In the genomic region with DNA sequence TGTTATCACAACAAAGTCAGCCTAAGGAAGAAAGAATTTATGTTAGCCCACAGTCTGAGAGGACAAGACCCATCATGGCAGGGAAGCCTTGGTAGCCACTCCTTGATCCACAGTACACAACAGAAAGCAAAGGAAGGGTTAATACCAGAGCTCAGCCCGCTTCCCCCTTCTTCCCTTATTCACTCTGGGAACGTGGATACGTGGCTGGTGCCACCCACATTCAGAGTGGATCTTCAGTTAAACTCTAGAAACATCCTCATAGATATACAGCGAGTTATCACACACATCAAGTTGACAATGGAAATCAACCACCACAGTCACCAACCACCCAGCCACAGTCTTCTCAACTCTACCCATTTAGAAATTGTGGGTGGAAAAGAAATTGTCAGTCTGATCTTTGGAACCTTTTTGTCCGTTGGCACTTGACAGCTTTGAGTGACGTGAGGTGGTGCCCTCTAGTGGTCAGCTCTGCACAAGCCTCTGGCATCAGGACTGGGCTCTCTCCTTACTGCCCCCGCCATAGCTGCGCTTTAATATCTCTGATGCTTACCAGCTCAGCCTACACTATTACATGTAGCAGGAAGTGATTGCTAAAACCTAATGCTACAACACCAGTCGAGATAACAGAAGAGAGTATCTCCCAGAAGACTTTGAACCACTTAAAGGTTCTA, we compare ENCODE assay signal across 9 mouse cellular contexts. TPM values are rescaled to one million over a fixed set of nuclear protein-coding genes. Genes with fewer than 3 reads are reported as not detected.
DNase-seq lines count a peak whose midpoint lies in the region; ATAC-seq and TF ChIP-seq lines count a peak whose summit lies in the region.
"Had no signal": no experiment of that assay in that cellular context is flagged by ENCODE, and none has a peak within 500 bp of the region (broad histone marks: within the 10 kb centered on the region; RNA-seq: fewer than 3 reads in every experiment).

No protein-coding gene starts in this region.

- peak; percentile 51; the same call in 1 of the 2 replicates for ATAC-seq in hindbrain, embryonic 12.5 days (ENCODE audit: low FRiP score)
- peak; percentile 71; the same call in 1 of the 2 replicates for ATAC-seq in midbrain, embryonic 12.5 days (ENCODE audit: low FRiP score, low read depth)
- peak; percentile 60; the same call in 1 of the 2 replicates for ATAC-seq in stomach, embryonic 16.5 days (ENCODE audit: insufficient read depth, low FRiP score)

- intact Hi-C loops in left cerebral cortex, adult 2 months (cut with DNase I): no loop called here

- no peaks in the 10 kb centered on the region for H3K9me3 ChIP-seq in forebrain, embryonic 10.5 days
- H3K9me3 ChIP-seq in hindbrain, embryonic 12.5 days (replicated peaks): no peaks in the 10 kb centered on the region
- no peaks in the 10 kb centered on the region for H3K9me3 ChIP-seq in midbrain, embryonic 12.5 days
- no peaks in the 10 kb centered on the region for H3K9me3 ChIP-seq in stomach, embryonic 16.5 days (replicated peaks; ENCODE audit: control insufficient read depth, low read length)
- H3K9me3 ChIP-seq: limb, embryonic 13.5 days had no signal

- 23% methylated on average over 9 of the region's 9 CpGs for WGBS in forebrain, embryonic 10.5 days
- WGBS in hindbrain, embryonic 12.5 days: 23% methylated on average over 9 of the region's 9 CpGs
- 23% methylated on average over 9 of the region's 9 CpGs for WGBS in midbrain, embryonic 12.5 days
- WGBS in stomach, embryonic 16.5 days: 20% methylated on average over 9 of the region's 9 CpGs

- no peaks in the 10 kb centered on the region for H3K27me3 ChIP-seq in forebrain, embryonic 10.5 days (ENCODE audit: poor library complexity, severe bottlenecking)
- H3K27me3 ChIP-seq in hindbrain, embryonic 12.5 days: no peaks in the 10 kb centered on the region
- H3K27me3 ChIP-seq in midbrain, embryonic 12.5 days: peaks cover 4% of the 10 kb centered on the region; the same call in 1 of the 2 replicates
- H3K27me3 ChIP-seq in stomach, embryonic 16.5 days (ENCODE audit: control insufficient read depth, insufficient read depth, low read length): no peaks in the 10 kb centered on the region; the same call in 1 of the 2 replicates
- H3K27me3 ChIP-seq: limb, embryonic 13.5 days had no signal

- peak in 1 of 2 experiments; percentile 37 for DNase-seq in left cerebral cortex, adult 2 months (ENCODE audit: extremely low spot score in 1 of 2, low spot score in 2 of 2)
- DNase-seq in left cerebral cortex, adult 11 months (ENCODE audit: low spot score): no peak
- peak; percentile 78 for DNase-seq in brain, adult 2 months (ENCODE audit: low read depth, low spot score)
- DNase-seq in forebrain, embryonic 10.5 days (ENCODE audit: extremely low spot score, low spot score): peak; percentile 59
- DNase-seq in layer of hippocampus, postnatal 36 days: peak; percentile 20 to 45

- no peak overlapping the region for H3K4me2 ChIP-seq in hindbrain, embryonic 12.5 days (replicated peaks)
- H3K4me2 ChIP-seq in midbrain, embryonic 12.5 days (replicated peaks): no peak overlapping the region
- no peak overlapping the region for H3K4me2 ChIP-seq in stomach, embryonic 16.5 days (ENCODE audit: low read depth, low read length)
- H3K4me2 ChIP-seq: limb, embryonic 13.5 days had no signal

- no peak overlapping the region for H3K9ac ChIP-seq in hindbrain, embryonic 12.5 days
- no peak overlapping the region for H3K9ac ChIP-seq in midbrain, embryonic 12.5 days (replicated peaks)
- H3K9ac ChIP-seq in stomach, embryonic 16.5 days (ENCODE audit: low read length): no peak overlapping the region
- H3K9ac ChIP-seq: limb, embryonic 13.5 days had no signal

- H3K36me3 ChIP-seq in forebrain, embryonic 10.5 days (replicated peaks): no peaks in the 10 kb centered on the region
- no peaks in the 10 kb centered on the region for H3K36me3 ChIP-seq in hindbrain, embryonic 12.5 days
- H3K36me3 ChIP-seq in midbrain, embryonic 12.5 days: no peaks in the 10 kb centered on the region
- H3K36me3 ChIP-seq in stomach, embryonic 16.5 days (ENCODE audit: control insufficient read depth, insufficient read depth, low read length): no peaks in the 10 kb centered on the region
- H3K36me3 ChIP-seq: limb, embryonic 13.5 days had no signal

- TF ChIP-seq CTCF in left cerebral cortex, adult 2 months (IDR thresholded peaks at IDR 0.05): peak; percentile 75

- H3K4me1 ChIP-seq in forebrain, embryonic 10.5 days: peaks cover 4% of the 10 kb centered on the region
- peaks cover 2% of the 10 kb centered on the region for H3K4me1 ChIP-seq in hindbrain, embryonic 12.5 days
- H3K4me1 ChIP-seq in midbrain, embryonic 12.5 days: peaks cover 4% of the 10 kb centered on the region; the same call in 1 of the 2 replicates
- H3K4me1 ChIP-seq in stomach, embryonic 16.5 days (ENCODE audit: control insufficient read depth, insufficient read depth, low read length): no peaks in the 10 kb centered on the region

- H3K27ac ChIP-seq in left cerebral cortex, adult 2 months: no peak overlapping the region
- no peak overlapping the region for H3K27ac ChIP-seq in forebrain, embryonic 10.5 days
- no peak overlapping the region for H3K27ac ChIP-seq in hindbrain, embryonic 12.5 days
- no peak overlapping the region for H3K27ac ChIP-seq in midbrain, embryonic 12.5 days (replicated peaks)
- H3K27ac ChIP-seq in stomach, embryonic 16.5 days (ENCODE audit: low read length): no peak overlapping the region
- H3K27ac ChIP-seq: limb, embryonic 13.5 days had no signal

- no peak overlapping the region for H3K4me3 ChIP-seq in left cerebral cortex, adult 2 months
- no peak overlapping the region for H3K4me3 ChIP-seq in forebrain, embryonic 10.5 days
- no peak overlapping the region for H3K4me3 ChIP-seq in hindbrain, embryonic 12.5 days
- no peak overlapping the region for H3K4me3 ChIP-seq in midbrain, embryonic 12.5 days
- H3K4me3 ChIP-seq in stomach, embryonic 16.5 days (replicated peaks; ENCODE audit: low read length): no peak overlapping the region
- H3K4me3 ChIP-seq: limb, embryonic 13.5 days had no signal

RNA-seq across cellular contexts. Expression of a gene that starts 5.7 kb away (rescaled TPM):
- 10 to 100 TPM; 13.1 to 14.0 TPM for total RNA-seq in left cerebral cortex, adult 2 months (2021)
- polyA plus RNA-seq in forebrain, embryonic 10.5 days (2016; fragmentation: Nextera tagmentation; extraction: Ambion mirVana): 2.0 and 2.8 TPM in 2 replicates
- 3.2 and 3.5 TPM in 2 replicates for polyA plus RNA-seq in hindbrain, embryonic 12.5 days (2016; fragmentation: Nextera tagmentation; extraction: Ambion mirVana)
- 10 to 100 TPM; 11.7 to 13.0 TPM for total RNA-seq in layer of hippocampus, postnatal 36 days (2021)
- polyA plus RNA-seq in midbrain, embryonic 12.5 days (2016; fragmentation: Nextera tagmentation; extraction: Ambion mirVana): 2.4 and 3.9 TPM in 2 replicates
- polyA plus RNA-seq in stomach, embryonic 16.5 days (2015; fragmentation: Nextera tagmentation; extraction: Ambion mirVana): 2.8 and 3.5 TPM in 2 replicates

RNA-seq across cellular contexts. Expression of a gene that starts 46.6 kb away (rescaled TPM):
- 10 to 100 TPM; 25.3 to 28.6 TPM for total RNA-seq in left cerebral cortex, adult 2 months (2021)
- polyA plus RNA-seq in forebrain, embryonic 10.5 days (2016; fragmentation: Nextera tagmentation; extraction: Ambion mirVana): 6.5 and 8.0 TPM in 2 replicates
- polyA plus RNA-seq in hindbrain, embryonic 12.5 days (2016; fragmentation: Nextera tagmentation; extraction: Ambion mirVana): 16.1 and 17.6 TPM in 2 replicates
- 10 to 100 TPM; 22.0 to 24.8 TPM for total RNA-seq in layer of hippocampus, postnatal 36 days (2021)
- 14.4 and 15.6 TPM in 2 replicates for polyA plus RNA-seq in midbrain, embryonic 12.5 days (2016; fragmentation: Nextera tagmentation; extraction: Ambion mirVana)
- 10.9 and 11.1 TPM in 2 replicates for polyA plus RNA-seq in stomach, embryonic 16.5 days (2015; fragmentation: Nextera tagmentation; extraction: Ambion mirVana)
